Mouse (Mus musculus): ENCODE measurements at regions not wholly inside any gene's neighbourhood (a gene's known extent, or its start where the extent isn't known, plus 50 kb on each side); places are given as distances from the start of the nearest gene placed in this dataset.

- H3K9me3 ChIP-seq (replicated peaks; ENCODE audit: control insufficient read depth, low read length): no peaks in the 10 kb centered on the region; the same call in 1 of the 2 replicates
- H3K4me3 ChIP-seq (ENCODE audit: low read depth, low read length): no peak overlapping the region
- H3K4me2 ChIP-seq (ENCODE audit: low read depth, low read length): no peak overlapping the region
- ATAC-seq (ENCODE audit: low read depth): no peak
- no peaks in the 10 kb centered on the region for H3K36me3 ChIP-seq (ENCODE audit: control insufficient read depth, insufficient read depth)
- 52% methylated on average over 5 of the region's 5 CpGs for WGBS (ENCODE audit: insufficient replicate concordance)
- H3K27me3 ChIP-seq (ENCODE audit: control insufficient read depth, insufficient read depth, low read depth, low read length): no peaks in the 10 kb centered on the region
- no peak overlapping the region for H3K27ac ChIP-seq (ENCODE audit: low read length)
- H3K9ac ChIP-seq (ENCODE audit: low read depth, low read length): no peak overlapping the region
- no peaks in the 10 kb centered on the region for H3K4me1 ChIP-seq (ENCODE audit: control insufficient read depth, low read depth, low read length)
Measured at GRCm38 (mm10) chr2:171718855-171719254, 324.4 kb downstream of the Cbln4 start.

GRCm38 (mm10) chr2:171712816-171713570, 330.3 kb downstream of the Cbln4 start:
- Histone ChIP-seq H3K4me3 (ENCODE audit: low read depth, low read length) (no peak overlapping the region), H3K9me3 (replicated peaks; ENCODE audit: control insufficient read depth, low read length) (no peaks in the 10 kb centered on the region), H3K36me3 (ENCODE audit: control insufficient read depth, insufficient read depth) (no peaks in the 10 kb centered on the region), H3K27ac (ENCODE audit: low read length) (no peak overlapping the region), H3K4me2 (ENCODE audit: low read depth, low read length) (no peak overlapping the region), H3K4me1 (ENCODE audit: control insufficient read depth, low read depth, low read length) (no peaks in the 10 kb centered on the region), H3K9ac (ENCODE audit: low read depth, low read length) (no peak overlapping the region), H3K27me3 (ENCODE audit: control insufficient read depth, insufficient read depth, low read depth, low read length) (no peaks in the 10 kb centered on the region)
- no peak for ATAC-seq (ENCODE audit: low read depth)
- WGBS (ENCODE audit: insufficient replicate concordance): 57% methylated on average over 11 of the region's 11 CpGs

- no peaks in the 10 kb centered on the region for H3K4me1 ChIP-seq (ENCODE audit: control insufficient read depth, low read depth, low read length)
- H3K27me3 ChIP-seq (ENCODE audit: control insufficient read depth, insufficient read depth, low read depth, low read length): no peaks in the 10 kb centered on the region
- WGBS (ENCODE audit: insufficient replicate concordance): 58% methylated on average over 5 of the region's 5 CpGs
- H3K4me3 ChIP-seq (ENCODE audit: low read depth, low read length): no peak overlapping the region
- ATAC-seq (ENCODE audit: low read depth): no peak
- H3K9me3 ChIP-seq (replicated peaks; ENCODE audit: control insufficient read depth, low read length): no peaks in the 10 kb centered on the region
- no peaks in the 10 kb centered on the region for H3K36me3 ChIP-seq (ENCODE audit: control insufficient read depth, insufficient read depth)
- no peak overlapping the region for H3K9ac ChIP-seq (ENCODE audit: low read depth, low read length)
- H3K4me2 ChIP-seq (ENCODE audit: low read depth, low read length): no peak overlapping the region
- no peak overlapping the region for H3K27ac ChIP-seq (ENCODE audit: low read length)
Measured at GRCm38 (mm10) chr2:171693526-171693925, 349.7 kb downstream of the Cbln4 start.

- H3K27ac ChIP-seq (ENCODE audit: low read length): no peak overlapping the region
- WGBS (ENCODE audit: insufficient replicate concordance): 35% methylated on average over 4 of the region's 4 CpGs
- no peak overlapping the region for H3K4me3 ChIP-seq (ENCODE audit: low read depth, low read length)
- no peaks in the 10 kb centered on the region for H3K9me3 ChIP-seq (replicated peaks; ENCODE audit: control insufficient read depth, low read length)
- no peaks in the 10 kb centered on the region for H3K27me3 ChIP-seq (ENCODE audit: control insufficient read depth, insufficient read depth, low read depth, low read length)
- no peaks in the 10 kb centered on the region for H3K4me1 ChIP-seq (ENCODE audit: control insufficient read depth, low read depth, low read length)
- no peaks in the 10 kb centered on the region for H3K36me3 ChIP-seq (ENCODE audit: control insufficient read depth, insufficient read depth)
- no peak for ATAC-seq (ENCODE audit: low read depth)
- H3K4me2 ChIP-seq (ENCODE audit: low read depth, low read length): no peak overlapping the region
- H3K9ac ChIP-seq (ENCODE audit: low read depth, low read length): no peak overlapping the region
Measured at GRCm38 (mm10) chr2:171690781-171691180, 352.5 kb downstream of the Cbln4 start.

GRCm38 (mm10) chr2:171689102-171689501, 354.2 kb downstream of the Cbln4 start:
- 26% methylated on average over 4 of the region's 4 CpGs for WGBS (ENCODE audit: insufficient replicate concordance)
- H3K9ac ChIP-seq (ENCODE audit: low read depth, low read length): no peak overlapping the region
- no peak overlapping the region for H3K27ac ChIP-seq (ENCODE audit: low read length)
- no peaks in the 10 kb centered on the region for H3K27me3 ChIP-seq (ENCODE audit: control insufficient read depth, insufficient read depth, low read depth, low read length)
- H3K9me3 ChIP-seq (replicated peaks; ENCODE audit: control insufficient read depth, low read length): no peaks in the 10 kb centered on the region
- H3K4me2 ChIP-seq (ENCODE audit: low read depth, low read length): no peak overlapping the region
- no peak for ATAC-seq (ENCODE audit: low read depth)
- H3K4me1 ChIP-seq (ENCODE audit: control insufficient read depth, low read depth, low read length): no peaks in the 10 kb centered on the region
- H3K36me3 ChIP-seq (ENCODE audit: control insufficient read depth, insufficient read depth): no peaks in the 10 kb centered on the region
- no peak overlapping the region for H3K4me3 ChIP-seq (ENCODE audit: low read depth, low read length)

GRCm38 (mm10) chr2:171677998-171678397, 365.3 kb downstream of the Cbln4 start:
- H3K27ac ChIP-seq (ENCODE audit: low read length): no peak overlapping the region
- H3K4me3 ChIP-seq (ENCODE audit: low read depth, low read length): no peak overlapping the region
- 62% methylated on average over 2 of the region's 2 CpGs for WGBS (ENCODE audit: insufficient replicate concordance)
- H3K9ac ChIP-seq (ENCODE audit: low read depth, low read length): no peak overlapping the region
- no peak for ATAC-seq (ENCODE audit: low read depth)
- H3K9me3 ChIP-seq (replicated peaks; ENCODE audit: control insufficient read depth, low read length): no peaks in the 10 kb centered on the region
- no peak overlapping the region for H3K4me2 ChIP-seq (ENCODE audit: low read depth, low read length)
- H3K36me3 ChIP-seq (ENCODE audit: control insufficient read depth, insufficient read depth): no peaks in the 10 kb centered on the region
- no peaks in the 10 kb centered on the region for H3K4me1 ChIP-seq (ENCODE audit: control insufficient read depth, low read depth, low read length)
- H3K27me3 ChIP-seq (ENCODE audit: control insufficient read depth, insufficient read depth, low read depth, low read length): no peaks in the 10 kb centered on the region

- no peak overlapping the region for H3K4me2 ChIP-seq (ENCODE audit: low read depth, low read length)
- ATAC-seq (ENCODE audit: low read depth): no peak
- no peak overlapping the region for H3K27ac ChIP-seq (ENCODE audit: low read length)
- H3K36me3 ChIP-seq (ENCODE audit: control insufficient read depth, insufficient read depth): no peaks in the 10 kb centered on the region
- no peaks in the 10 kb centered on the region for H3K4me1 ChIP-seq (ENCODE audit: control insufficient read depth, low read depth, low read length)
- 54% methylated on average over 7 of the region's 7 CpGs for WGBS (ENCODE audit: insufficient replicate concordance)
- H3K27me3 ChIP-seq (ENCODE audit: control insufficient read depth, insufficient read depth, low read depth, low read length): no peaks in the 10 kb centered on the region
- H3K9ac ChIP-seq (ENCODE audit: low read depth, low read length): no peak overlapping the region
- no peaks in the 10 kb centered on the region for H3K9me3 ChIP-seq (replicated peaks; ENCODE audit: control insufficient read depth, low read length)
- no peak overlapping the region for H3K4me3 ChIP-seq (ENCODE audit: low read depth, low read length)
Measured at GRCm38 (mm10) chr2:171677128-171677527, 366.1 kb downstream of the Cbln4 start.

GRCm38 (mm10) chr2:171676083-171676482, 367.2 kb downstream of the Cbln4 start:
- H3K4me3 ChIP-seq (ENCODE audit: low read depth, low read length): no peak overlapping the region
- H3K36me3 ChIP-seq (ENCODE audit: control insufficient read depth, insufficient read depth): no peaks in the 10 kb centered on the region
- H3K9ac ChIP-seq (ENCODE audit: low read depth, low read length): no peak overlapping the region
- no peak overlapping the region for H3K4me2 ChIP-seq (ENCODE audit: low read depth, low read length)
- no peak overlapping the region for H3K27ac ChIP-seq (ENCODE audit: low read length)
- H3K4me1 ChIP-seq (ENCODE audit: control insufficient read depth, low read depth, low read length): no peaks in the 10 kb centered on the region
- no peaks in the 10 kb centered on the region for H3K27me3 ChIP-seq (ENCODE audit: control insufficient read depth, insufficient read depth, low read depth, low read length)
- no peak for ATAC-seq (ENCODE audit: low read depth)
- 61% methylated on average over 8 of the region's 8 CpGs for WGBS (ENCODE audit: insufficient replicate concordance)
- H3K9me3 ChIP-seq (replicated peaks; ENCODE audit: control insufficient read depth, low read length): no peaks in the 10 kb centered on the region

- ATAC-seq (ENCODE audit: low read depth): no peak
- no peak overlapping the region for H3K4me2 ChIP-seq (ENCODE audit: low read depth, low read length)
- no peaks in the 10 kb centered on the region for H3K4me1 ChIP-seq (ENCODE audit: control insufficient read depth, low read depth, low read length)
- H3K9ac ChIP-seq (ENCODE audit: low read depth, low read length): no peak overlapping the region
- H3K36me3 ChIP-seq (ENCODE audit: control insufficient read depth, insufficient read depth): no peaks in the 10 kb centered on the region
- no peaks in the 10 kb centered on the region for H3K27me3 ChIP-seq (ENCODE audit: control insufficient read depth, insufficient read depth, low read depth, low read length)
- WGBS (ENCODE audit: insufficient replicate concordance): 29% methylated on average over 2 of the region's 2 CpGs
- H3K4me3 ChIP-seq (ENCODE audit: low read depth, low read length): no peak overlapping the region
- H3K9me3 ChIP-seq (replicated peaks; ENCODE audit: control insufficient read depth, low read length): no peaks in the 10 kb centered on the region
- H3K27ac ChIP-seq (ENCODE audit: low read length): no peak overlapping the region
Measured at GRCm38 (mm10) chr2:171675411-171675810, 367.9 kb downstream of the Cbln4 start.
